Mouse (Mus musculus) hindbrain, postnatal 0 days (tissue): ENCODE results near the gene Zscan18. TPM values are rescaled to one million over a fixed set of nuclear protein-coding genes. Genes with fewer than 3 reads are reported as not detected.

ENCODE experiments used
- ATAC-seq: fragments of 200-750 bp; cut with Nextera tagmentation; 2 replicates; pipeline ENCODE4 v1.8.0; 2017; ENCODE audit warnings: mild to moderate bottlenecking, moderate TSS enrichment, moderate library complexity
- DNase-seq: peaks from one replicate; pipeline ENCODE4 v3.0.0-alpha.2; 2015; ENCODE audit warnings: low spot score
- H3K27ac ChIP-seq: fragments of 300-500 bp; sonication (generic); 2 replicates; pipeline ENCODE4 v1.5.1; 2014; ENCODE audit warnings: mild to moderate bottlenecking
- H3K27me3 ChIP-seq: fragments of 300-500 bp; sonication (generic); 2 replicates; pipeline ENCODE4 v1.6.1; 2014; ENCODE audit warnings: low read length, mixed read lengths; ENCODE audit not compliant: insufficient read depth
- H3K36me3 ChIP-seq: fragments of 300-500 bp; sonication (generic); 2 replicates; pipeline ENCODE4 v1.6.1; 2014; ENCODE audit warnings: low read length, mixed read lengths; ENCODE audit not compliant: insufficient read depth
- H3K4me1 ChIP-seq: fragments of 300-500 bp; sonication (generic); 2 replicates; pipeline ENCODE4 v1.6.1; 2014; ENCODE audit warnings: antibody characterized with exemption, low read length, mixed read lengths; ENCODE audit not compliant: insufficient read depth
- H3K4me2 ChIP-seq: fragments of 300-500 bp; sonication (generic); 2 replicates; pipeline ENCODE4 v1.6.1; 2014; ENCODE audit warnings: low read depth, mild to moderate bottlenecking, low read length, moderate library complexity, mixed read lengths
- H3K4me3 ChIP-seq: fragments of 300-500 bp; sonication (generic); 2 replicates; pipeline ENCODE4 v1.5.1; 2014; ENCODE audit warnings: low read length
- H3K9ac ChIP-seq: fragments of 300-500 bp; sonication (generic); replicated peaks from 2 replicates; pipeline ENCODE4 v1.6.1; 2014; ENCODE audit warnings: mild to moderate bottlenecking, low read length, moderate library complexity, mixed read lengths
- H3K9me3 ChIP-seq: fragments of 300-500 bp; sonication (generic); 2 replicates; pipeline ENCODE4 v1.6.1; 2016; ENCODE audit warnings: low read length, mixed read lengths
- CTCF ChIP-seq: IDR thresholded peaks from 2 replicates; pipeline ENCODE4 v1.5.1; 2016; ENCODE audit warnings: antibody characterized with exemption, control low read depth, low read depth
- WGBS: fragments of 180-500 bp; shearing (Covaris S2); extraction: QIAGEN DNeasy Blood & Tissue Kit; methylation state at CpG from one replicate; pipeline ENCODE4 v1.1.7; 2014; 5-methylcytosine and 5-hydroxymethylcytosine counted together
- polyA plus RNA-seq: library from polyadenylated mRNA; unstranded; fragments of >200 nt; fragmentation: Nextera tagmentation; extraction: Ambion mirVana; gene quantifications from 2 replicates; pipeline ENCODE4 v1.2.1, GENCODE M21; 2015
- total RNA-seq: library from RNA; depleted of rRNA; stranded (reverse); fragments of >200 nt; gene quantifications from 2 replicates; pipeline ENCODE4 v1.2.3, GENCODE M21; 2014

Zscan18 gene
- total and polyA plus RNA-seq, 2 experiments from 2014 or later, result 18.1 to 19.6 TPM

DNA sequence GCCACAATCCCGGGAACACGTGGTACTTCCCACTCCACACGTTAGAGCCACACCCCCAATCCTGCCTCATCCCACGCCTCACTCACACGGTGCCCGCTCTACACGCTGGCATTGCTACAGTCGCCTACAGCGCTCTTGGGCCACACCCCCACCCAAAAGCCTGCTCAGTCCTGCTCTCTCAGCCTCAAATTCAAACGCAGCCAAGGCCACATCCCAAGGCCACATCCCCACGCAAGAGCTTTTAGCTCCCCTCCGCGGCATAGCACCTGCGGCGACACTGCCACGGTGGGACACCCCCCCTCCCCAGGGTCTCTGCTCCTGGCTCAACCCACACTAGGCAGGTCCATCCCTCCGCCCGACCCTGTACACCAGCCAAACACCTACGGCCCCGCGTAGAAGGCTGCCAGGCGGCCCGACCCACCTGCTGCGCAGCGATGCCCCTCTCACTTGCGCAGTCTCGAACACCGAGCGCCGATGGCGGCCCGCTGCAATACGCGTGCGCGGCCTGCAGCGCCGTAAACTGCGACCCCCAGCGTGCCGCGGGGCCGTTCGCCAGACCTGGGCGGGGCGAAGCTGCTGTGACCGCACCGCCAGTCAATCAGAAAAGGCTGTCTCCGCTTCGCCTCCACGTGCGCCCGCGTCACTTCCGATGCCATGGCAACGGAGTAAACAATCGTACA lies 23.1 kb downstream of the Zscan18 start:
- WGBS, result under 1% methylated on average over 57 of the region's 57 CpGs
- Histone ChIP-seq H3K9ac (peak overlapping the region; percentile 83), H3K4me2 (peak overlapping the region; percentile 82), H3K9me3 (peaks cover 2% of the 10 kb centered on the region), H3K4me3 (peak overlapping the region; percentile 64), H3K4me1 (no peaks in the 10 kb centered on the region), H3K27me3 (no peaks in the 10 kb centered on the region), H3K27ac (peak overlapping the region; percentile 85), H3K36me3 (peaks cover under 1% of the 10 kb centered on the region; the same call in 1 of the 2 replicates)
- peak; percentile 96 for DNase-seq
- peak; percentile 96 for ATAC-seq
- TF ChIP-seq CTCF, result no peak

GRCm38 (mm10) chr7:12779782-12780150 lies 23.7 kb downstream of the Zscan18 start:
- H3K4me1 ChIP-seq, result no peaks in the 10 kb centered on the region
- H3K27ac ChIP-seq, result peak overlapping the region; percentile 85; the same call in 1 of the 2 replicates
- no peak for TF ChIP-seq CTCF
- H3K4me2 ChIP-seq, result peak overlapping the region; percentile 82
- ATAC-seq, result no peak; the same call in 1 of the 2 replicates
- H3K4me3 ChIP-seq, result peak overlapping the region; percentile 64
- H3K9ac ChIP-seq, result peak overlapping the region; percentile 83
- no peaks in the 10 kb centered on the region for H3K27me3 ChIP-seq
- H3K36me3 ChIP-seq, result peaks cover 6% of the 10 kb centered on the region; the same call in 1 of the 2 replicates
- DNase-seq, result no peak
- 19% methylated on average over 10 of the region's 10 CpGs for WGBS
- peaks cover 5% of the 10 kb centered on the region for H3K9me3 ChIP-seq

GRCm38 (mm10) chr7:12779141-12779540 lies 24.3 kb downstream of the Zscan18 start:
- 79% methylated on average over 5 of the region's 5 CpGs for WGBS
- H3K9ac ChIP-seq, result no peak overlapping the region
- no peak overlapping the region for H3K27ac ChIP-seq
- H3K4me1 ChIP-seq, result no peaks in the 10 kb centered on the region
- no peaks in the 10 kb centered on the region for H3K27me3 ChIP-seq
- DNase-seq (no peak), ATAC-seq (no peak)
- H3K4me3 ChIP-seq, result peak overlapping the region; percentile 64; the same call in 1 of the 2 replicates
- H3K36me3 ChIP-seq, result peaks cover 12% of the 10 kb centered on the region; the same call in 1 of the 2 replicates
- peak overlapping the region; percentile 82 for H3K4me2 ChIP-seq
- no peak for TF ChIP-seq CTCF
- peaks cover 5% of the 10 kb centered on the region for H3K9me3 ChIP-seq

DNA sequence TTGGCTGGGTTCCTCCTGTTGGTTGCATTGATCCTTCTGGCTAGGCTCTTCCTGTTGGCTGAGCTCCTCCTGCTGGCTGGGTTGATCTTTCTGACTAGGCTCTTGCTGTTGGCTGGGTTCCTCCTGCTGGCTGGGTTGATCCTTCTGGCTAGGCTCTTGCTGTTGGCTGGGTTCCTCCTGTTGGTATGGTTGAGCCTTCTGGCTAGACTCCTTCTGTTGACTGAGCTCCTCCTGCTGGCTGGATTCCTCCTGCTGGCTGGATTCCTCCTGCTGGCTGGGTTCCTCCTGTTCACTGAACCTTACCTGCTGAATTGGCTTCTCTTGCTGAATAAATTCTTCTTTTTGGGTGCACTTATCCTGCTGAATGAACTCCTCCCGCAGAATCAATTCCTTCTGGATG lies 28.8 kb downstream of the Zscan18 start:
- peaks cover 5% of the 10 kb centered on the region for H3K9me3 ChIP-seq
- 84% methylated on average over 1 of the region's 1 CpGs for WGBS
- no peak overlapping the region for H3K4me2 ChIP-seq
- ATAC-seq, result no peak
- no peaks in the 10 kb centered on the region for H3K4me1 ChIP-seq
- H3K4me3 ChIP-seq, result no peak overlapping the region
- peak; percentile 23 for DNase-seq
- H3K27me3 ChIP-seq, result no peaks in the 10 kb centered on the region
- no peak overlapping the region for H3K27ac ChIP-seq
- peaks cover 52% of the 10 kb centered on the region for H3K36me3 ChIP-seq
- peak; percentile 17; the same call in 1 of the 2 replicates for TF ChIP-seq CTCF
- no peak overlapping the region for H3K9ac ChIP-seq

GRCm38 (mm10) chr7:12774111-12774510 lies 29.3 kb downstream of the Zscan18 start:
- peaks cover 5% of the 10 kb centered on the region for H3K9me3 ChIP-seq
- DNase-seq (no peak), ATAC-seq (no peak)
- peaks cover 57% of the 10 kb centered on the region for H3K36me3 ChIP-seq
- H3K27ac ChIP-seq, result no peak overlapping the region
- no peaks in the 10 kb centered on the region for H3K27me3 ChIP-seq
- no peak overlapping the region for H3K9ac ChIP-seq
- TF ChIP-seq CTCF, result no peak
- WGBS, result 86% methylated on average over 9 of the region's 9 CpGs
- no peaks in the 10 kb centered on the region for H3K4me1 ChIP-seq
- H3K4me3 ChIP-seq, result no peak overlapping the region
- no peak overlapping the region for H3K4me2 ChIP-seq

- DNase-seq, result peak; percentile 44
- WGBS, result 75% methylated on average over 24 of the region's 24 CpGs
Observed at GRCm38 (mm10) chr7:12749431-12750198, 53.8 kb downstream of the Zscan18 start.

More at GRCm38 (mm10) chr7:12749431-12750198, 53.8 kb downstream of the Zscan18 start:
- no peak overlapping the region for H3K27ac ChIP-seq
- 0 out of 2 replicates have a peak overlapping the region, but pooled peaks have one; percentile 1 for H3K4me2 ChIP-seq
- H3K4me3 ChIP-seq, result peak overlapping the region; percentile 10; the same call in 1 of the 2 replicates
- peak; percentile 51; the same call in 1 of the 2 replicates for ATAC-seq
- no peaks in the 10 kb centered on the region for H3K27me3 ChIP-seq
- H3K9ac ChIP-seq, result no peak overlapping the region
- peaks cover 4% of the 10 kb centered on the region; the same call in 1 of the 2 replicates for H3K9me3 ChIP-seq
- no peaks in the 10 kb centered on the region for H3K36me3 ChIP-seq
- no peak for TF ChIP-seq CTCF
- no peaks in the 10 kb centered on the region for H3K4me1 ChIP-seq
